Mouse (Mus musculus): ENCODE data around the gene Snrpn. TPM values are rescaled to one million over a fixed set of nuclear protein-coding genes. Genes with fewer than 3 reads are reported as not detected.

The Snrpn gene
- total RNA-seq, 1 experiment from 2014 or later, result not detected

Other genes with a start within 250 kb of the Snrpn start
- gene Snurf, start 135.2 kb downstream of the Snrpn start, total RNA-seq (2017), result not detected in 2 replicates
- gene Gm38393, start 135.2 kb downstream of the Snrpn start, total RNA-seq (2017), result 0.12 and 0.23 TPM in 2 replicates

Data from neutrophil, adult 5-6 weeks (primary cell).